Mouse (Mus musculus): Measurements from ENCODE around the gene Ephx3. TPM values are rescaled to one million over a fixed set of nuclear protein-coding genes. Genes with fewer than 3 reads are reported as not detected.

Gene Ephx3
- polyA plus RNA-seq, 1 experiment from 2014 or later = 0.24 TPM

DNA sequence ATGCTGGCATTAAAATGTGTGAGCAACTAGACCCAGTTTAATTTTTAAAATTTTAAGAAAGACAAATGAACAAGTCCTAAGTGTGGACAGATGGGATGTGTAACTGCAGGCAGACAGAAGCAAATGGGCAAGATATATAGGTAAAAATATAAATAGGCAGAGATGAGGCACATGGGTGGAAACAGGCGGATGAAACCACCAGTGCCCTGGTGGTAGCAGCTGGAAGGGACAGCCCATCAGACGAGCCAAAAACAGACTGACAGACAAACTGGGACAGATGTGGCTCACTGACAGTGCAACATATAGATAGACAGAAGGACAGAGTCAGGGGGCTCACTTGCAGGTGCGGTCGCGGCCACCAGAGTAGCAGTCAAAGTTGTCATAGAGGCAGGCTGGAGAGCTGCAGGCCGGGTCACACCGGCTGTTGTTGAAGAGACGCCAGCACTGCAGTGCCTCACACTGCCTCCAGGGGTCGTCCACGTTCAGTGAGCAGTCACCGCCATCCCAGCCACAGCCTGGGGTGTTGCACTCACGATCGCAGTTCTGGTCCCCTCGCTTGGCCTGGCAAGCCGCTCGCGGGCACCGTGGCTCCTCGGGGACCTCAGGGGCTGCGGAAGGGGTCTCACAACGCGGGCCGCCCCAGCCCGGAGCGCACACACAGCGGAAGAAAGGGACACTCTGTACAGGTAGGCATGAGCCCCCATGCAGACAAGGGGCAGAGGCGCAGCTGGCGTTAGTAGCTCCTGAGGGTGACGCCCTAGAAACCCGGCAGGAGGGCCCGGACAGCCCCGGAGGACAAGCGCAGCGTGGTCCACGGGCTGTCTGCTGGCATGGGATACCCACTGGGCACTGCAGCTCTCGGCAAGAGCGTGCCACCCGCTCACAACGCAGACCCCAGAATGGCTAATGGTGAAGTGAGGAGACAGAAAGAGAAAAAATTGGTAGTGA, 46.2 kb downstream of the Ephx3 start:
- 0 out of 2 replicates have a peak overlapping the region, but pooled peaks have one; percentile 4 for H3K4me3 ChIP-seq (ENCODE audit: low read length)
- peak overlapping the region; percentile 34 for H3K9ac ChIP-seq (ENCODE audit: low read length)
- H3K36me3 ChIP-seq (ENCODE audit: control insufficient read depth, insufficient read depth, low read length) = peaks cover 39% of the 10 kb centered on the region
- no peaks in the 10 kb centered on the region for H3K27me3 ChIP-seq (ENCODE audit: control insufficient read depth, insufficient read depth, low read depth, low read length)
- peak; percentile 83 for ATAC-seq (ENCODE audit: low read depth)
- H3K4me2 ChIP-seq (ENCODE audit: low read depth, low read length) = peak overlapping the region; percentile 32; the same call in 1 of the 2 replicates
- 31% methylated on average over 39 of the region's 39 CpGs for WGBS
- H3K9me3 ChIP-seq (ENCODE audit: control insufficient read depth, low read length) = no peaks in the 10 kb centered on the region
- no peak overlapping the region for H3K27ac ChIP-seq (ENCODE audit: low read length)
- H3K4me1 ChIP-seq (replicated peaks; ENCODE audit: control insufficient read depth, insufficient read depth, low read length) = no peaks in the 10 kb centered on the region

GRCm38 (mm10) chr17:32142234-32142633, 47.1 kb downstream of the Ephx3 start:
- no peak for ATAC-seq (ENCODE audit: low read depth)
- Histone ChIP-seq H3K27me3 (ENCODE audit: control insufficient read depth, insufficient read depth, low read depth, low read length) (no peaks in the 10 kb centered on the region), H3K4me1 (replicated peaks; ENCODE audit: control insufficient read depth, insufficient read depth, low read length) (no peaks in the 10 kb centered on the region), H3K27ac (ENCODE audit: low read length) (no peak overlapping the region), H3K4me2 (ENCODE audit: low read depth, low read length) (no peak overlapping the region), H3K4me3 (ENCODE audit: low read length) (no peak overlapping the region), H3K9ac (ENCODE audit: low read length) (no peak overlapping the region), H3K36me3 (ENCODE audit: control insufficient read depth, insufficient read depth, low read length) (peaks cover 33% of the 10 kb centered on the region), H3K9me3 (ENCODE audit: control insufficient read depth, low read length) (no peaks in the 10 kb centered on the region)
- 95% methylated on average over 1 of the region's 1 CpGs for WGBS

Other genes with a start within 250 kb of the Ephx3 start
- gene Rrp1b, start 153.4 kb downstream of the Ephx3 start, polyA plus RNA-seq (2015; fragmentation: Nextera tagmentation; extraction: Ambion mirVana) = 53.4 and 58.5 TPM in 2 replicates
- gene Hsf2bp, start 153.2 kb downstream of the Ephx3 start, polyA plus RNA-seq (2015; fragmentation: Nextera tagmentation; extraction: Ambion mirVana) = 0.57 and 0.87 TPM in 2 replicates
- gene Notch3, start 22.7 kb downstream of the Ephx3 start, polyA plus RNA-seq (2015; fragmentation: Nextera tagmentation; extraction: Ambion mirVana) = 17.1 and 17.3 TPM in 2 replicates
- gene Brd4, start 95.2 kb upstream of the Ephx3 start, polyA plus RNA-seq (2015; fragmentation: Nextera tagmentation; extraction: Ambion mirVana) = 70.6 and 83.2 TPM in 2 replicates
- 92.9 and 100 TPM in 2 replicates for gene Akap8, start 131.7 kb upstream of the Ephx3 start, polyA plus RNA-seq (2015; fragmentation: Nextera tagmentation; extraction: Ambion mirVana)
- 101 and 108 TPM in 2 replicates for gene Akap8l, start 161.1 kb upstream of the Ephx3 start, polyA plus RNA-seq (2015; fragmentation: Nextera tagmentation; extraction: Ambion mirVana)
- 22.6 and 27.0 TPM in 2 replicates for gene Wiz, start 199.9 kb upstream of the Ephx3 start, polyA plus RNA-seq (2015; fragmentation: Nextera tagmentation; extraction: Ambion mirVana)
- 1.7 and 4.0 TPM in 2 replicates for gene Rasal3, start 214.0 kb upstream of the Ephx3 start, polyA plus RNA-seq (2015; fragmentation: Nextera tagmentation; extraction: Ambion mirVana)
- 0.74 TPM in 1 of 2 replicates, not detected in the other for gene Pglyrp2, start 234.6 kb upstream of the Ephx3 start, polyA plus RNA-seq (2015; fragmentation: Nextera tagmentation; extraction: Ambion mirVana)

Data from lung, embryonic 16.5 days (tissue).